Mouse (Mus musculus): ENCODE measurements around the gene Smim4. TPM values are rescaled to one million over a fixed set of nuclear protein-coding genes. Genes with fewer than 3 reads are reported as not detected.

Smim4 gene
- polyA plus RNA-seq, 1 experiment from 2014 or later = 54.6 TPM

GRCm38 (mm10) chr14:31081147-31081546 lies 47.6 kb downstream of the Smim4 start:
- Histone ChIP-seq H3K4me1 (no peaks in the 10 kb centered on the region), H3K9ac (no peak overlapping the region), H3K27me3 (no peaks in the 10 kb centered on the region), H3K9me3 (no peaks in the 10 kb centered on the region), H3K27ac (no peak overlapping the region), H3K4me2 (no peak overlapping the region), H3K36me3 (replicated peaks) (peaks cover 65% of the 10 kb centered on the region), H3K4me3 (replicated peaks) (no peak overlapping the region)
- no peak for ATAC-seq (ENCODE audit: low FRiP score)

DNA sequence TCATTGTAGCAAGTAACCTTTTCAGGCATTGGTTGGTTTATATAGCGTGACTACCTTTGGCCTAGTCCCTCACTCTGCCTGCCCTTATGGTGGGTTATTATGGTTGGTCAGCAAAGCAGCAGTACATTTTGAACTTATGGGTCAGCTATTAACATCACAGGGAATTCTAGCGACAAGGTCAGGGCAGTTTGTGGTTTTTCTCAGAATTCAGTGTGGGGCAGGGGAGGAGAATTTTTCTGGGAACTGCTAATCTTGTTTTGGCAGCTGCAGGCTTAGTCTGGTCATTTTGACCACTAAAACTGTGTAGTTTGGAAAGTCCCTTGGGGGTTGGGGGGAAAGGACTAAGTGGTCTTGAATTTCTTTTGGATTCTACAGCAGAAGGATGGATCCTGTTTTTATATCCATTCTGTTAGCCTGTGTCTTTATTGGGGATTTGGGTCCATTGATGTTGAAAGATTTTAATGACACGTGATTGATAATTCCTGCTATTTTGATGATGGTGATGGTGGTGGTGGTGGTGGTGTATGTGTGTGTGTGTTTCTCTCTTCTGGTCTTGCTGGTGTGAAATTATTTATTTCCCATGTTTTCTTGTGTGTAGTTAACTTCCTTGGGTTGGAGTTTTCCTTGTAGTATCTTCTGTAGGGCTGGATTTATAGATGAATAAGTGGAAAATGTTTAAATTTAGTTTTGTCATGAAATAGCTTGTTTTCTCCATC lies 49.3 kb downstream of the Smim4 start:
- Histone ChIP-seq H3K4me2 (no peak overlapping the region), H3K27me3 (no peaks in the 10 kb centered on the region), H3K9me3 (no peaks in the 10 kb centered on the region), H3K36me3 (replicated peaks) (peaks cover 67% of the 10 kb centered on the region), H3K9ac (no peak overlapping the region), H3K4me1 (no peaks in the 10 kb centered on the region), H3K4me3 (replicated peaks) (no peak overlapping the region), H3K27ac (no peak overlapping the region)
- WGBS = 96% methylated on average over 3 of the region's 3 CpGs
- ATAC-seq (ENCODE audit: low FRiP score) = no peak

GRCm38 (mm10) chr14:31078597-31079208 lies 50.1 kb downstream of the Smim4 start:
- peaks cover 74% of the 10 kb centered on the region for H3K36me3 ChIP-seq (replicated peaks)
- ATAC-seq (ENCODE audit: low FRiP score) = no peak
- H3K27me3 ChIP-seq = no peaks in the 10 kb centered on the region
- no peak overlapping the region for H3K4me3 ChIP-seq (replicated peaks)
- no peak overlapping the region for H3K9ac ChIP-seq
- H3K27ac ChIP-seq = no peak overlapping the region
- no peaks in the 10 kb centered on the region for H3K9me3 ChIP-seq
- WGBS = 93% methylated on average over 3 of the region's 3 CpGs
- no peak overlapping the region for H3K4me2 ChIP-seq
- H3K4me1 ChIP-seq = no peaks in the 10 kb centered on the region

- Histone ChIP-seq H3K4me3 (replicated peaks) (no peak overlapping the region), H3K36me3 (replicated peaks) (peaks cover 69% of the 10 kb centered on the region)
Measured at GRCm38 (mm10) chr14:31069086-31069733, 59.5 kb downstream of the Smim4 start.

DNA sequence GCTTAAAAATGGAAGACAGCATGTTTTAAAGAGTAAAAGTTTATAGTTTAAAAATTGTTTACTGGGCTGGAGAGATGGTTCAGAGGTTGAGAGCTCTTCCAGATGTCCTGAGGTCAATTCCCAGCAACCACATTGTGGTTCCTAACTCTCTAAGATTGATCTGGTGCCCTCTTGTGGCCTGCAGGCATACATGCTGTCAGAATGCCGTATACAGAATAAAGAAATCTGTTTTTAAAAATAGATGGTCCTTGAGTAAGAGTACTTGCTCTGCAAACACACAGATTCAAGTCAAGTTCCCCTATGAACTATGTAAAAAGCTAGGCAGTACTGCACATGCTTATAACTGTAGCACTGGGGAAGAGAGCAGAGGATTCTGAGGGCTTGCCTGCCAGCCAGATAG lies 66.5 kb downstream of the Smim4 start:
- 71% methylated on average over 1 of the region's 1 CpGs for whole genome bisulfite sequencing
- Histone ChIP-seq H3K27me3 (no peaks in the 10 kb centered on the region), H3K36me3 (replicated peaks) (peaks cover 71% of the 10 kb centered on the region)

More at GRCm38 (mm10) chr14:31069086-31069733, 59.5 kb downstream of the Smim4 start:
- 96% methylated on average over 4 of the region's 4 CpGs for WGBS
- Histone ChIP-seq H3K4me1 (no peaks in the 10 kb centered on the region), H3K4me2 (no peak overlapping the region), H3K9me3 (no peaks in the 10 kb centered on the region), H3K9ac (no peak overlapping the region), H3K27me3 (no peaks in the 10 kb centered on the region), H3K27ac (no peak overlapping the region)
- no peak for ATAC-seq (ENCODE audit: low FRiP score)

GRCm38 (mm10) chr14:31045817-31046216 lies 82.9 kb downstream of the Smim4 start:
- no peak for ATAC-seq (ENCODE audit: low FRiP score)
- peaks cover 71% of the 10 kb centered on the region for H3K36me3 ChIP-seq (replicated peaks)

More for the DNA sequence above, 66.5 kb downstream of the Smim4 start:
- Histone ChIP-seq H3K4me1 (no peaks in the 10 kb centered on the region), H3K4me2 (no peak overlapping the region), H3K9me3 (no peaks in the 10 kb centered on the region), H3K4me3 (replicated peaks) (no peak overlapping the region), H3K27ac (no peak overlapping the region), H3K9ac (no peak overlapping the region)
- no peak for ATAC-seq (ENCODE audit: low FRiP score)

GRCm38 (mm10) chr14:31045296-31045695 lies 83.5 kb downstream of the Smim4 start:
- H3K27ac ChIP-seq = no peak overlapping the region
- WGBS = 93% methylated on average over 5 of the region's 5 CpGs
- no peaks in the 10 kb centered on the region for H3K4me1 ChIP-seq
- H3K4me3 ChIP-seq (replicated peaks) = no peak overlapping the region
- no peak for ATAC-seq (ENCODE audit: low FRiP score)
- peaks cover 69% of the 10 kb centered on the region for H3K36me3 ChIP-seq (replicated peaks)
- no peak overlapping the region for H3K9ac ChIP-seq
- no peaks in the 10 kb centered on the region for H3K9me3 ChIP-seq
- no peak overlapping the region for H3K4me2 ChIP-seq
- no peaks in the 10 kb centered on the region for H3K27me3 ChIP-seq

More at GRCm38 (mm10) chr14:31045817-31046216, 82.9 kb downstream of the Smim4 start:
- H3K9ac ChIP-seq = no peak overlapping the region
- no peak overlapping the region for H3K27ac ChIP-seq
- H3K27me3 ChIP-seq = no peaks in the 10 kb centered on the region
- no peak overlapping the region for H3K4me2 ChIP-seq
- H3K9me3 ChIP-seq = no peaks in the 10 kb centered on the region
- no peak overlapping the region for H3K4me3 ChIP-seq (replicated peaks)
- no peaks in the 10 kb centered on the region for H3K4me1 ChIP-seq
- WGBS = 100% methylated on average over 1 of the region's 1 CpGs

Other genes with a start within 250 kb of the Smim4 start
- gene Mustn1, start 249.8 kb downstream of the Smim4 start, polyA plus RNA-seq (2016; fragmentation: Nextera tagmentation; extraction: Ambion mirVana) = 0.15 and 0.47 TPM in 2 replicates
- not detected in 2 replicates for gene Itih4, start 242.5 kb downstream of the Smim4 start, polyA plus RNA-seq (2016; fragmentation: Nextera tagmentation; extraction: Ambion mirVana)
- gene Itih3, start 205.2 kb downstream of the Smim4 start, polyA plus RNA-seq (2016; fragmentation: Nextera tagmentation; extraction: Ambion mirVana) = 0.08 and 0.17 TPM in 2 replicates
- not detected in 2 replicates for gene Itih1, start 185.7 kb downstream of the Smim4 start, polyA plus RNA-seq (2016; fragmentation: Nextera tagmentation; extraction: Ambion mirVana)
- 22.9 and 23.2 TPM in 2 replicates for gene Nek4, start 177.6 kb downstream of the Smim4 start, polyA plus RNA-seq (2016; fragmentation: Nextera tagmentation; extraction: Ambion mirVana)
- gene Glt8d1, start 127.6 kb downstream of the Smim4 start, polyA plus RNA-seq (2016; fragmentation: Nextera tagmentation; extraction: Ambion mirVana) = 60.5 and 66.0 TPM in 2 replicates
- gene Spcs1, start 127.3 kb downstream of the Smim4 start, polyA plus RNA-seq (2016; fragmentation: Nextera tagmentation; extraction: Ambion mirVana) = 262 and 276 TPM in 2 replicates
- gene Pbrm1, start 109.8 kb downstream of the Smim4 start, polyA plus RNA-seq (2016; fragmentation: Nextera tagmentation; extraction: Ambion mirVana) = 176 and 189 TPM in 2 replicates
- gene Gnl3, start 109.8 kb downstream of the Smim4 start, polyA plus RNA-seq (2016; fragmentation: Nextera tagmentation; extraction: Ambion mirVana) = 98.7 and 107 TPM in 2 replicates
- 406 and 410 TPM in 2 replicates for gene Nt5dc2, start 2.1 kb upstream of the Smim4 start, polyA plus RNA-seq (2016; fragmentation: Nextera tagmentation; extraction: Ambion mirVana)
- gene Stab1, start 39.7 kb upstream of the Smim4 start, polyA plus RNA-seq (2016; fragmentation: Nextera tagmentation; extraction: Ambion mirVana) = 23.1 and 26.1 TPM in 2 replicates
- 1.6 and 2.1 TPM in 2 replicates for gene Tnnc1, start 79.4 kb upstream of the Smim4 start, polyA plus RNA-seq (2016; fragmentation: Nextera tagmentation; extraction: Ambion mirVana)
- 439 and 446 TPM in 2 replicates for gene Nisch, start 88.0 kb upstream of the Smim4 start, polyA plus RNA-seq (2016; fragmentation: Nextera tagmentation; extraction: Ambion mirVana)
- 0.86 and 0.93 TPM in 2 replicates for gene Sema3g, start 88.9 kb upstream of the Smim4 start, polyA plus RNA-seq (2016; fragmentation: Nextera tagmentation; extraction: Ambion mirVana)
- gene Phf7, start 122.4 kb upstream of the Smim4 start, polyA plus RNA-seq (2016; fragmentation: Nextera tagmentation; extraction: Ambion mirVana) = 14.8 and 15.8 TPM in 2 replicates
- gene Bap1, start 122.5 kb upstream of the Smim4 start, polyA plus RNA-seq (2016; fragmentation: Nextera tagmentation; extraction: Ambion mirVana) = 130 and 135 TPM in 2 replicates
- gene Dnah1, start 194.9 kb upstream of the Smim4 start, polyA plus RNA-seq (2016; fragmentation: Nextera tagmentation; extraction: Ambion mirVana) = 7.3 and 8.0 TPM in 2 replicates
- 46.8 and 47.5 TPM in 2 replicates for gene Capn7, start 207.7 kb upstream of the Smim4 start, polyA plus RNA-seq (2016; fragmentation: Nextera tagmentation; extraction: Ambion mirVana)